In genomic region chr2:113713406-113713805, GRCm38 (mm10) we compare ENCODE assay signal across 19 mouse cellular contexts. TPM values are rescaled to one million over a fixed set of nuclear protein-coding genes. Genes with fewer than 3 reads are reported as not detected.
"Had no signal": no experiment of that assay in that cellular context is flagged by ENCODE, and none has a peak within 500 bp of the region (broad histone marks: within the 10 kb centered on the region; RNA-seq: fewer than 3 reads in every experiment).

No protein-coding gene starts in this region.

- H3K36me3 ChIP-seq: limb, embryonic 12.5 days; limb, embryonic 15.5 days; liver, embryonic 12.5 days; liver, embryonic 15.5 days; neural tube, embryonic 12.5 days; neural tube, embryonic 15.5 days had no signal

- H3K4me3 ChIP-seq: limb, embryonic 12.5 days; limb, embryonic 15.5 days; liver, embryonic 12.5 days; liver, embryonic 15.5 days; neural tube, embryonic 12.5 days; neural tube, embryonic 15.5 days had no signal

- H3K27me3 ChIP-seq: limb, embryonic 12.5 days; limb, embryonic 15.5 days; liver, embryonic 12.5 days; liver, embryonic 15.5 days; neural tube, embryonic 12.5 days; neural tube, embryonic 15.5 days had no signal

- H3K4me1 ChIP-seq: limb, embryonic 12.5 days; limb, embryonic 15.5 days; liver, embryonic 12.5 days; liver, embryonic 15.5 days; neural tube, embryonic 12.5 days; neural tube, embryonic 15.5 days had no signal

- H3K27ac ChIP-seq: limb, embryonic 12.5 days; limb, embryonic 15.5 days; liver, embryonic 12.5 days; liver, embryonic 15.5 days; neural tube, embryonic 12.5 days; neural tube, embryonic 15.5 days had no signal

- H3K9me3 ChIP-seq: limb, embryonic 12.5 days; limb, embryonic 15.5 days; liver, embryonic 12.5 days; liver, embryonic 15.5 days; neural tube, embryonic 12.5 days; neural tube, embryonic 15.5 days had no signal

- H3K4me2 ChIP-seq: limb, embryonic 12.5 days; limb, embryonic 15.5 days; liver, embryonic 12.5 days; liver, embryonic 15.5 days; midbrain, embryonic 11.5 days; neural tube, embryonic 12.5 days; neural tube, embryonic 15.5 days had no signal

- ATAC-seq: liver, embryonic 12.5 days had no signal

- H3K9ac ChIP-seq: limb, embryonic 12.5 days; limb, embryonic 15.5 days; liver, embryonic 12.5 days; liver, embryonic 15.5 days; neural tube, embryonic 12.5 days; neural tube, embryonic 15.5 days had no signal

- DNase-seq: kidney, adult 9 months; kidney, postnatal 14 days; kidney, postnatal 4 days; left cerebral cortex, postnatal 4 days; lung, adult 18-20 months; lung, postnatal 14 days; lung, postnatal 4 days; midbrain, embryonic 14.5 days; thymus, adult 18-20 months; thymus, postnatal 36 days had no signal

RNA-seq across cellular contexts. Expression of gene Grem1, which starts 45.0 kb away (rescaled TPM):
- total RNA-seq: megakaryocyte progenitor cell, adult 5-6 weeks; megakaryocyte-erythroid progenitor cell, adult 5-6 weeks had no signal
